Mouse (Mus musculus): ENCODE data around the gene Mgst1. TPM values are rescaled to one million over a fixed set of nuclear protein-coding genes. Genes with fewer than 3 reads are reported as not detected.

Gene Mgst1
- 1 to 10 TPM; 5.9 to 6.8 TPM for total RNA-seq (2023)

GRCm38 (mm10) chr6:138139930-138140329, at the start of gene Mgst1:
Gene Mgst1, plus strand, starts transcription at chr6:138140316.

Other genes starting within 250 kb of the Mgst1 start
- not detected for gene Slc15a5, start 60.4 kb upstream of the Mgst1 start, total RNA-seq (2023)

Measured in B cell, adult 67 days (primary cell).